Mouse (Mus musculus): ENCODE measurements around the gene Mamstr.

Mamstr gene

GRCm38 (mm10) chr7:45639561-45640027 is at the start of gene Mamstr:
Mamstr (plus strand) TSS chr7:45639977.
- no peak for DNase-seq

GRCm38 (mm10) chr7:45590874-45591273 is 48.9 kb upstream of the Mamstr start:
- no peak for DNase-seq

- no peak for DNase-seq
Observed at GRCm38 (mm10) chr7:45591880-45592279, 47.9 kb upstream of the Mamstr start.

GRCm38 (mm10) chr7:45593118-45593815 is 46.5 kb upstream of the Mamstr start:
- peak; percentile 76 for DNase-seq

GRCm38 (mm10) chr7:45595176-45595575 is 44.6 kb upstream of the Mamstr start:
- no peak for DNase-seq

GRCm38 (mm10) chr7:45596107-45596506 is 43.7 kb upstream of the Mamstr start:
- no peak for DNase-seq

GRCm38 (mm10) chr7:45597013-45597412 is 42.8 kb upstream of the Mamstr start:
- no peak for DNase-seq

GRCm38 (mm10) chr7:45597527-45597926 is 42.2 kb upstream of the Mamstr start:
- no peak for DNase-seq

- DNase-seq: no peak
Observed at GRCm38 (mm10) chr7:45598960-45599879, 40.6 kb upstream of the Mamstr start.

GRCm38 (mm10) chr7:45605704-45606289 is 34.0 kb upstream of the Mamstr start:
- DNase-seq: no peak

GRCm38 (mm10) chr7:45609511-45609910 is 30.3 kb upstream of the Mamstr start:
- no peak for DNase-seq

- DNase-seq: no peak
Observed at GRCm38 (mm10) chr7:45616277-45616676, 23.5 kb upstream of the Mamstr start.

- no peak for DNase-seq
Observed at GRCm38 (mm10) chr7:45617042-45617695, 22.6 kb upstream of the Mamstr start, which contains the start of gene Fut1. Fut1 (plus strand) TSS chr7:45617289.

- DNase-seq: no peak
Observed at GRCm38 (mm10) chr7:45618316-45618715, 21.5 kb upstream of the Mamstr start.

- no peak for DNase-seq
Observed at GRCm38 (mm10) chr7:45619592-45619991, 20.2 kb upstream of the Mamstr start.

- DNase-seq: no peak
Observed at GRCm38 (mm10) chr7:45621443-45621842, 18.3 kb upstream of the Mamstr start, which contains the start of gene Izumo1. Izumo1 (plus strand) TSS chr7:45621811.

- no peak for DNase-seq
Observed at GRCm38 (mm10) chr7:45623507-45623906, 16.3 kb upstream of the Mamstr start.

- no peak for DNase-seq
Observed at GRCm38 (mm10) chr7:45624718-45625117, 15.1 kb upstream of the Mamstr start.

- no peak for DNase-seq
Observed at GRCm38 (mm10) chr7:45625481-45625880, 14.3 kb upstream of the Mamstr start.

GRCm38 (mm10) chr7:45626571-45627076 is 13.2 kb upstream of the Mamstr start:
- no peak for DNase-seq

GRCm38 (mm10) chr7:45627261-45627660 is 12.5 kb upstream of the Mamstr start, which contains the start of gene Rasip1:
Rasip1 (plus strand) TSS chr7:45627488.
- no peak for DNase-seq

Measured in right cerebral cortex, postnatal 4 days (tissue).